Mouse (Mus musculus) lung, adult 10 weeks (tissue): ENCODE results near the gene Ssx9. TPM values are rescaled to one million over a fixed set of nuclear protein-coding genes. Genes with fewer than 3 reads are reported as not detected.

Experiments
- polyA plus RNA-seq: library from polyadenylated mRNA; stranded (reverse); fragments of 350-450 nt; fragmentation: Illumina TruSeq; extraction: RNeasy Lipid Tissue Mini Kit (QIAGEN cat#74804); gene quantifications from one replicate; pipeline ENCODE4 v1.2.3, GENCODE M21; 2014; ENCODE audit warnings: low read depth, low replicate concordance; ENCODE audit not compliant: insufficient read depth

The Ssx9 gene
- not detected for polyA plus RNA-seq

GRCm38 (mm10) chrX:8748132-8748531, at the start of gene Ssx9:
Gene Ssx9, plus strand, starts transcription at chrX:8748432.

GRCm38 (mm10) chrX:8803391-8803790, 55.2 kb downstream of the Ssx9 start, which contains the start of gene Ssxb5:
Gene Ssxb5, plus strand, starts transcription at chrX:8803691.

Other genes starting within 250 kb of the Ssx9 start
- gene Gm14459, start 223.5 kb upstream of the Ssx9 start, polyA plus RNA-seq: not detected
- not detected for gene Ssxb6, start 200.2 kb upstream of the Ssx9 start, polyA plus RNA-seq
- gene Ssxb3, start 156.6 kb upstream of the Ssx9 start, polyA plus RNA-seq: not detected
- gene Ssxb8, start 57.6 kb upstream of the Ssx9 start, polyA plus RNA-seq: not detected
- not detected for gene Ssxb5, start 55.3 kb downstream of the Ssx9 start, polyA plus RNA-seq
- gene Gm6592, start 95.6 kb downstream of the Ssx9 start, polyA plus RNA-seq: not detected
- gene Gm5751, start 125.8 kb downstream of the Ssx9 start, polyA plus RNA-seq: not detected
- gene B630019K06Rik, start 143.9 kb downstream of the Ssx9 start, polyA plus RNA-seq: 1.3 TPM
- not detected for gene Fthl17b, start 214.5 kb downstream of the Ssx9 start, polyA plus RNA-seq
- not detected for gene Fthl17c, start 228.1 kb downstream of the Ssx9 start, polyA plus RNA-seq
- not detected for gene Fthl17d, start 238.3 kb downstream of the Ssx9 start, polyA plus RNA-seq